Mouse (Mus musculus) MEL (cell line): ENCODE results near the gene Nsd1. TPM values are rescaled to one million over a fixed set of nuclear protein-coding genes. Genes with fewer than 3 reads are reported as not detected.
A peak's percentile ranks its signal among the peaks of the same experiment; 100 is the strongest.

Source experiments
- DNase-seq: peaks from one replicate; pipeline ENCODE4 v3.0.0; 2011; ENCODE audit warnings: low read depth, low spot score
- H3K27ac ChIP-seq: 2 replicates; pipeline ENCODE4 v1.5.1; 2012; ENCODE audit warnings: low read depth, mild to moderate bottlenecking, control low read depth, low read length, moderate library complexity; ENCODE audit not compliant: control insufficient read depth
- H3K27me3 ChIP-seq, 2 experiments: fragments of 150-350 bp in 1 of 2; sonication (generic) in 1 of 2; 2 replicates each; pipeline ENCODE4 v1.6.1; 2012; ENCODE audit warnings: low read length in 2 of 2, mild to moderate bottlenecking in 2 of 2, improper control_type of control experiment in 1 of 2, moderate library complexity in 1 of 2; ENCODE audit not compliant: insufficient read depth in 2 of 2, control insufficient read depth in 1 of 2
- H3K36me3 ChIP-seq, 2 experiments: 2 replicates each; pipeline ENCODE4 v1.6.1; 2012 to 2014; ENCODE audit warnings: low read length in 2 of 2, improper control_type of control experiment in 1 of 2, inconsistent platforms in 1 of 2, mild to moderate bottlenecking in 1 of 2; ENCODE audit not compliant: insufficient read depth in 2 of 2, control insufficient read depth in 1 of 2
- H3K4me1 ChIP-seq, 2 experiments: fragments of 150-350 bp in 1 of 2; sonication (generic) in 1 of 2; 2 replicates each; pipeline ENCODE4 v1.6.1; 2012; ENCODE audit warnings: low read length in 2 of 2, improper control_type of control experiment in 1 of 2, mild to moderate bottlenecking in 1 of 2; ENCODE audit not compliant: insufficient read depth in 2 of 2, control insufficient read depth in 1 of 2
- H3K4me3 ChIP-seq, 2 experiments: fragments of 150-350 bp in 1 of 2; sonication (generic) in 1 of 2; 2 replicates each; pipeline ENCODE4 v1.5.1; 2012; ENCODE audit warnings: low read depth in 2 of 2, low read length in 2 of 2, mild to moderate bottlenecking in 2 of 2, moderate library complexity in 2 of 2, control low read depth in 1 of 2, improper control_type of control experiment in 1 of 2; ENCODE audit not compliant: control insufficient read depth in 1 of 2, insufficient read depth in 1 of 2
- H3K79me2 ChIP-seq: 2 replicates; pipeline ENCODE4 v1.6.1; 2012; ENCODE audit warnings: mild to moderate bottlenecking, low read length, moderate library complexity; ENCODE audit not compliant: control insufficient read depth, poor library complexity, insufficient read depth
- H3K9ac ChIP-seq: 2 replicates; pipeline ENCODE4 v1.6.1; 2012; ENCODE audit warnings: low read depth, mild to moderate bottlenecking, control low read depth, low read length, moderate library complexity; ENCODE audit not compliant: control insufficient read depth, poor library complexity, severe bottlenecking
- H3K9me3 ChIP-seq: fragments of 150-350 bp; sonication (generic); replicated peaks from 2 replicates; pipeline ENCODE4 v1.6.1; 2012; ENCODE audit warnings: mild to moderate bottlenecking, low read length, improper control_type of control experiment, moderate library complexity; ENCODE audit not compliant: insufficient read depth
- BHLHE40 ChIP-seq: IDR thresholded peaks from 2 replicates; pipeline ENCODE4 v1.6.1; 2012; ENCODE audit warnings: low read depth, mild to moderate bottlenecking, inconsistent platforms, low read length, improper control_type of control experiment, borderline replicate concordance
- CHD2 ChIP-seq: IDR thresholded peaks from 2 replicates; pipeline ENCODE4 v1.6.1; 2011; ENCODE audit warnings: low read length, improper control_type of control experiment
- CTCF ChIP-seq, 3 experiments: IDR thresholded peaks in 2 of 3; conservative IDR thresholded peaks in 1 of 3; 2 replicates each; pipeline ENCODE4 v1.5.1; 2011 to 2012; ENCODE audit warnings: low read length in 3 of 3, low read depth in 2 of 3, mild to moderate bottlenecking in 2 of 3, improper control_type of control experiment in 1 of 3, inconsistent platforms in 1 of 3, mixed read lengths in 1 of 3, moderate library complexity in 1 of 3; ENCODE audit not compliant: control insufficient read depth in 1 of 3, insufficient read depth in 1 of 3, poor library complexity in 1 of 3, severe bottlenecking in 1 of 3
- ELF1 ChIP-seq: IDR thresholded peaks from 2 replicates; pipeline ENCODE4 v1.6.1; 2014; ENCODE audit warnings: low read depth, mild to moderate bottlenecking, inconsistent platforms, low read length, improper control_type of control experiment, moderate library complexity
- EP300 ChIP-seq, 2 experiments: IDR thresholded peaks; 2 replicates each; pipeline ENCODE4 v1.6.1; 2011; ENCODE audit warnings: improper control_type of control experiment in 2 of 2, low read length in 2 of 2, low read depth in 1 of 2, mild to moderate bottlenecking in 1 of 2
- GABPA ChIP-seq: IDR thresholded peaks from 2 replicates; pipeline ENCODE4 v1.6.1; 2012; ENCODE audit warnings: low read depth, mild to moderate bottlenecking, inconsistent platforms, low read length, improper control_type of control experiment, moderate library complexity
- GATA1 ChIP-seq: IDR thresholded peaks from 2 replicates; pipeline ENCODE4 v1.6.1; 2011; ENCODE audit warnings: low read depth, low read length, improper control_type of control experiment
- HCFC1 ChIP-seq: IDR thresholded peaks from 2 replicates; pipeline ENCODE4 v1.6.1; 2012; ENCODE audit warnings: low read depth, mild to moderate bottlenecking, inconsistent platforms, low read length, improper control_type of control experiment, moderate library complexity
- MAX ChIP-seq: IDR thresholded peaks from 2 replicates; pipeline ENCODE4 v1.6.1; 2011; ENCODE audit warnings: low read length, improper control_type of control experiment
- MYC ChIP-seq: IDR thresholded peaks from 2 replicates; pipeline ENCODE4 v1.6.1; 2011; ENCODE audit warnings: low read depth, mild to moderate bottlenecking, low read length, improper control_type of control experiment, moderate library complexity
- NELFE ChIP-seq: IDR thresholded peaks from 2 replicates; pipeline ENCODE4 v1.6.1; 2011; ENCODE audit warnings: low read depth, low read length, improper control_type of control experiment
- POLR2A ChIP-seq, 2 experiments: IDR thresholded peaks; 2 replicates each; pipeline ENCODE4 v1.6.1; 2011 to 2012; ENCODE audit warnings: low read length in 2 of 2, mild to moderate bottlenecking in 2 of 2, control low read depth in 1 of 2, improper control_type of control experiment in 1 of 2, low read depth in 1 of 2, moderate library complexity in 1 of 2; ENCODE audit not compliant: control insufficient read depth in 1 of 2, insufficient read depth in 1 of 2, poor library complexity in 1 of 2
- POLR2AphosphoS2 ChIP-seq: IDR thresholded peaks from 2 replicates; pipeline ENCODE4 v1.6.1; 2011; ENCODE audit warnings: low read length, improper control_type of control experiment
- POLR2AphosphoS5 ChIP-seq: IDR thresholded peaks from 2 replicates; pipeline ENCODE4 v1.6.1; 2012; ENCODE audit warnings: low read depth, borderline replicate concordance, mild to moderate bottlenecking, inconsistent platforms, low read length, moderate library complexity, mixed read lengths
- RAD21 ChIP-seq: IDR thresholded peaks from 2 replicates; pipeline ENCODE4 v1.6.1; 2011; ENCODE audit warnings: mild to moderate bottlenecking, low read depth, low read length, improper control_type of control experiment
- RCOR1 ChIP-seq: IDR thresholded peaks from 2 replicates; pipeline ENCODE4 v1.6.1; 2012; ENCODE audit warnings: low read depth, mild to moderate bottlenecking, inconsistent platforms, low read length, improper control_type of control experiment
- SMC3 ChIP-seq: IDR thresholded peaks from 2 replicates; pipeline ENCODE4 v1.6.1; 2011; ENCODE audit warnings: low read depth, low read length, improper control_type of control experiment
- TAL1 ChIP-seq: IDR thresholded peaks from 2 replicates; pipeline ENCODE4 v1.6.1; 2012; ENCODE audit warnings: mild to moderate bottlenecking, inconsistent platforms, low read length, moderate library complexity, mixed read lengths
- TBP ChIP-seq: IDR thresholded peaks from 2 replicates; pipeline ENCODE4 v1.8.0; 2011; ENCODE audit warnings: low read depth, low read length, improper control_type of control experiment
- TCF12 ChIP-seq: IDR thresholded peaks from 2 replicates; pipeline ENCODE4 v1.6.1; 2014; ENCODE audit warnings: low read depth, mild to moderate bottlenecking, inconsistent platforms, low read length, improper control_type of control experiment, moderate library complexity
- UBTF ChIP-seq: IDR thresholded peaks from 2 replicates; pipeline ENCODE4 v1.6.1; 2012; ENCODE audit warnings: low read depth, mild to moderate bottlenecking, inconsistent platforms, low read length, improper control_type of control experiment, moderate library complexity, borderline replicate concordance; ENCODE audit not compliant: insufficient read depth
- ZNF384 ChIP-seq: IDR thresholded peaks from 2 replicates; pipeline ENCODE4 v1.6.1; 2012; ENCODE audit warnings: low read depth, mild to moderate bottlenecking, inconsistent platforms, low read length, improper control_type of control experiment
- polyA plus RNA-seq, 2 experiments: library from polyadenylated mRNA; stranded (reverse) in 1 of 2; unstranded in 1 of 2; fragments of >175 nt in 1 of 2; fragments of >200 nt in 1 of 2; gene quantifications; 2 replicates each; pipeline versions ENCODE4 v1.2.1 to v1.2.4; 2012; ENCODE audit warnings: low replicate concordance in 2 of 2, low read depth in 1 of 2; ENCODE audit not compliant: insufficient read length in 2 of 2, insufficient read depth in 1 of 2, missing spikeins in 1 of 2
- total RNA-seq: library from RNA; depleted of rRNA; stranded (reverse); fragments of 300-350 nt; gene quantifications from 2 replicates; pipeline ENCODE4 v1.2.3, GENCODE M21; 2012

Nsd1 gene
- total and polyA plus RNA-seq, 3 experiments: 6.3 to 59.3 (median 10.0) TPM

GRCm38 (mm10) chr13:55330567-55331400, 121.2 kb downstream of the Nsd1 start:
- Histone ChIP-seq H3K4me1 (peaks cover 0 to 11% of the 10 kb centered on the region in 2 experiments; a peak in 2 of 4 replicates), H3K79me2 (peaks cover 2% of the 10 kb centered on the region; the same call in 1 of the 2 replicates), H3K4me3 (peak overlapping the region; percentile 45 to 69), H3K9me3 (no peaks in the 10 kb centered on the region), H3K9ac (peak overlapping the region; percentile 95), H3K27me3 (no peaks in the 10 kb centered on the region), H3K27ac (peak overlapping the region; percentile 89), H3K36me3 (peaks cover 0 to 4% of the 10 kb centered on the region in 2 experiments; a peak in 1 of 4 replicates)
- TF ChIP-seq RAD21: peak; percentile 19
- TF ChIP-seq POLR2AphosphoS5: no peak
- peak; percentile 57; the same call in 1 of the 2 replicates for TF ChIP-seq BHLHE40
- peak in 2 of 3 experiments; percentile 45 to 57; a peak in 5 of 6 replicates for TF ChIP-seq CTCF (IDR thresholded peaks at IDR 0.05 in 2 of 3, conservative IDR thresholded peaks at IDR 0.05 in 1 of 3; ENCODE audit: control insufficient read depth in 1 of 3, insufficient read depth in 1 of 3, low read depth in 2 of 3, low read length in 3 of 3, poor library complexity in 1 of 3, severe bottlenecking in 1 of 3)
- TF ChIP-seq ZNF384: peak; percentile 49; the same call in 1 of the 2 replicates
- DNase-seq: no peak

GRCm38 (mm10) chr13:55332331-55332730, 122.7 kb downstream of the Nsd1 start:
- Histone ChIP-seq H3K79me2 (peaks cover 2% of the 10 kb centered on the region; the same call in 1 of the 2 replicates), H3K36me3 (peaks cover 0 to 4% of the 10 kb centered on the region in 2 experiments; a peak in 1 of 4 replicates), H3K9ac (no peak overlapping the region), H3K4me1 (peaks cover 0 to 8% of the 10 kb centered on the region in 2 experiments; a peak in 2 of 4 replicates)
- DNase-seq: no peak
- TF ChIP-seq TCF12: no peak
- TF ChIP-seq NELFE: no peak
- no peak for TF ChIP-seq RCOR1
- TF ChIP-seq TAL1: no peak
- TF ChIP-seq, all 39 proteins: peak for 0
- Histone ChIP-seq H3K27ac (no peak overlapping the region), H3K9me3 (no peaks in the 10 kb centered on the region), H3K27me3 (no peaks in the 10 kb centered on the region), H3K4me3 (no peak overlapping the region)

- H3K9ac ChIP-seq: no peak overlapping the region
- H3K79me2 ChIP-seq: no peaks in the 10 kb centered on the region
- no peaks in the 10 kb centered on the region for H3K9me3 ChIP-seq
- no peaks in the 10 kb centered on the region for H3K27me3 ChIP-seq
- peaks cover 0 to under 1% of the 10 kb centered on the region in 2 experiments; a peak in 1 of 4 replicates for H3K36me3 ChIP-seq
- H3K27ac ChIP-seq: no peak overlapping the region
- DNase-seq: no peak
- H3K4me1 ChIP-seq: peaks cover 0 to 5% of the 10 kb centered on the region in 2 experiments; a peak in 2 of 4 replicates
- TF ChIP-seq EP300 (IDR thresholded peaks at IDR 0.05; ENCODE audit: low read depth in 1 of 2, low read length in 2 of 2) (no peak), SMC3 (no peak), ELF1 (no peak), GABPA (no peak), MAX (no peak), HCFC1 (no peak), POLR2AphosphoS2 (no peak), POLR2A (IDR thresholded peaks at IDR 0.05; ENCODE audit: control insufficient read depth in 1 of 2, insufficient read depth in 1 of 2, low read depth in 1 of 2, low read length in 2 of 2, poor library complexity in 1 of 2) (no peak), CHD2 (no peak), GATA1 (no peak), BHLHE40 (no peak), MYC (no peak), CTCF (IDR thresholded peaks at IDR 0.05 in 2 of 3, conservative IDR thresholded peaks at IDR 0.05 in 1 of 3; ENCODE audit: control insufficient read depth in 1 of 3, insufficient read depth in 1 of 3, low read depth in 2 of 3, low read length in 3 of 3, poor library complexity in 1 of 3, severe bottlenecking in 1 of 3) (no peak), UBTF (no peak), TBP (no peak), TAL1 (no peak)
- H3K4me3 ChIP-seq: no peak overlapping the region
These were observed 126.1 kb downstream of the Nsd1 start for GRCm38 (mm10) chr13:55335701-55336100.
